Mouse (Mus musculus) gastrocnemius, postnatal 25 days (tissue): ENCODE results near the gene Mfsd5. TPM values are rescaled to one million over a fixed set of nuclear protein-coding genes. Genes with fewer than 3 reads are reported as not detected.

Experiments used
- DNase-seq: peaks from one replicate; pipeline ENCODE4 v3.0.0; 2022
- total RNA-seq, 2 experiments: library from RNA; stranded (reverse); gene quantifications; 1 replicate in 1 of 2; 2 replicates in 1 of 2; pipeline ENCODE4 v1.2.3; 2021

The Mfsd5 gene
- total RNA-seq, 2 experiments from 2014 or later = 12.1 to 14.1 TPM

DNA sequence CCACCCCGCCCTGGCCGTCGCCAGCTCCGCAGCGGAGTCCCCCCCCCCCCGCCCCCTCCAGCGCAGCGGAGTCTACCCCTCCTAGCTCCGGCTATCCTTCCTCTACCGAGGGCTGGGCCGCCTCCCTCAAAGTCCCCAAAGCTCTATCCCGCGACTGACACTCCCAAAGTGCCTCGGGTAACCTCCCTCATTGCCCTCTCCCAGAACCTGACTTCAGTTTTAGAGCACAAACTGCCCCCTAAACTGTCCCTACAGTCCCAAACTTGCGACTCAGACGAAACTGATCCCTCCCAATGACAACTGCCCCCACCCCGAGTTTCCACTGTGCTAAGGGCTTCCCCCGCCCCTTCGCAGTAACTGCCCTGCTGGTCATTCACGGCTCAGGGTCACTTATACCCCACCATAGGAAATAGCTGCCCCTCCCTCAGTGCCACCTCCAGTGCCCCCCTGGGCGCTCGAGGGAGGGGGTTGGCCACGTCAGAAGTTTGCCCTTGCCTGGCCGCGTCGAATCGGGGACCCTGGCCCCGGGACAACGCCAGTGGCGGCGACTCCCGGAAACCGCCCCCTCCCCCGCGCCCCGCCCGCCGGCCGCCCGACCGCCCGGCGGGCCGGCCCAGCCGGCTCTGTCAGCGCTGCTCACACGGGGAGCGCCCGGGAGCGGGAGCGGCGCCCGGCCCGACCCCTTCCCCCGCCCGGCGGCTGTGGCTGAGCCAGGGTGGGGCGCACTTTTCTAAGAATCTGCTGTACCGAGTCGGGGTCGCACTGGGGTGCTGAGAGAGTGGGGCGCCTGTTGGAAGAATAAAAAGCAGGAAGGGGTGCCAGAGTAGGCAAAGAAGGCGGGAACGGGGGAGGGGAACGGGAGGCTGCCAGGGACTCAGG is 31.8 kb upstream of the Mfsd5 start:
- DNase-seq = peak; percentile 83

DNA sequence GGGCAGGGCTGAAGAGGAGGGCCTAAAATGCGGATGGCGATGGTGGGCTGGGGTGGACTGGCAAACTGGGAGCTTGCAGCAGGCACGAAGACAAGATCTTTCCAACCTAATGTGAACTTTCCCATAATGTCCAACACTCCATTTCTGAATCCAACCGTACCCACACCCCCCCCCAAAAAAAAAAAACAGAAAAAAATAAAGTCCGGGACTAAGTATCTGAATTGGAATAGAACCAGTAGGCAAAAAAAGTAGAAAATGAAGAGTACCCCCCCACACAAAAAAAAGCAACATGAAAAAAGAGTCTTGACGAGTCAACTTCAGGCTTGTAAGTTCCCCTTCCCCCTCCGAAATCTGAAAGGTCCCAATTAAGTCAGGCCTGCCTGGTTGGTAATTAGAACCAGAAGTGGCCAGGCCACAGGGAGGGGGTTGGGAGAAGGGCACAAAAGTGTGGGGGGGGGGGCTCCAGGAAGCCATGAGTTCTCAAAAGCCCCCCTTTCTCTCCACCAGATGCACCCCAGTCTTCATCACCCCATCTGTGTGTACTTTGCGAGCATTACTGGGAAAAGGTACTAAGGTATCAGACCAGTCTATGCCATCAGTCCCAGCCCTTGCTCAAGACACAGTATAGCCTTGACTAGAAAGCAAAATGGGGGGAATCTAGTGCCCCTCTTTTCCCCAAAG is 31.0 kb upstream of the Mfsd5 start:
- DNase-seq = no peak

DNA sequence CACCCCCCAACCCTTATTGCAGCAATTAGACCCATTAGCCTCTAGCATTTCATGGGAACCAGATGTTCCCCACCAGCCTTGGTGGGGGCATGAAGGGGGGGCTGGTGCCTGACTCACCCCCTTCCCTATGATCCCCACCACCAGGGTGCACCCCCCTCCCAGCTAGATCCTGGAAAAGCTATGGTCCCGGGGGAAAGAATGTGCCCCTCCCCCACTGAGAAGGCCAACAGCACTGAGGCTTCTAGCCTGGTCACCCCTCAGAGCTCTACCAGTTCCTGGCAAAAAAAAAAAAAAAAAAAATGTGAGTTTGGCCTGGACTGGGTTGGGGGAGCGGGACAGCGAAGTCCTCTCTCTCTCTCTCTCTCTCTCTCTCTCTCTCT is 30.5 kb upstream of the Mfsd5 start:
- DNase-seq = no peak

DNA sequence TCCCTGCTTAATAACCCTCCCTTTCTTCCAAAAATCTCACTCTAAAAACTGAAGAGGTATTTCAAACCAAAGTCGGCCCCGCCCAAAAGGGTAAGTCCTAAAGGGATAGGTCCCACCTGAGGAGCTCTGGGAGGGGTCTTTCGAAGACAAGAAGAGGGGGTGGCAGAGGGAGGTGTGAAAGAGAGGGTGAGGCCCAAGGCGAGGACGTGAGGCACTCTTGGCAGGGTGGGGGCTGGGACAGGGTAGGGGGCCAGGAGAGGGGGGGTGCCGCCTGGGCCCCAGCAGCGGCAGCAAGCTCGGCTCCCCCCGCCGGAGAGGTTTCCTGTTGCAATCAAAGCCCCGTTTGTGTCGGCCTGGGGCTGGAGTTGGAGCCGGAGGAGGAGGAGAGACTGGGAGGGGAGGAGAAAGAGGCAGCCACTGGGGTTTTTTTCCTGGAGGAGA is 30.0 kb upstream of the Mfsd5 start:
- DNase-seq = no peak

DNA sequence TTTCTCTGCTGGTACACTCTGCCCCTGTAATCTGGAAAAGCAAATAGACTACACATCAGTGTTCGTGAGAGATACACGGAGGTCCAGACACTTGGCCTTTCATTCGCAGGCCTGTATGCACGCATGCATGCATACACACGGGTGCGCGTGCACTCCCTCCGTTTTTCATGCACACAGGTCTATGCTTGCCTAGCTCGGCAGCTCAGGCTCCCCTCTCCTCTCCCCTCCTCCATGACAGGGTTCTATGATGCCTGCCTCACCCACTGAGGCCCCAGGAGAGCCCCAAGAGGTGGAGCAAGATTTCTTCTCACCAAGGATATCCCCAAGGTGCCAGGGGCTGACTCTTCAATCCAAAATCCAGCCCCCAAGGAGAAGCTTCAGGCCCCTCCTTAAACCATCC is 29.3 kb upstream of the Mfsd5 start:
- DNase-seq = no peak

DNA sequence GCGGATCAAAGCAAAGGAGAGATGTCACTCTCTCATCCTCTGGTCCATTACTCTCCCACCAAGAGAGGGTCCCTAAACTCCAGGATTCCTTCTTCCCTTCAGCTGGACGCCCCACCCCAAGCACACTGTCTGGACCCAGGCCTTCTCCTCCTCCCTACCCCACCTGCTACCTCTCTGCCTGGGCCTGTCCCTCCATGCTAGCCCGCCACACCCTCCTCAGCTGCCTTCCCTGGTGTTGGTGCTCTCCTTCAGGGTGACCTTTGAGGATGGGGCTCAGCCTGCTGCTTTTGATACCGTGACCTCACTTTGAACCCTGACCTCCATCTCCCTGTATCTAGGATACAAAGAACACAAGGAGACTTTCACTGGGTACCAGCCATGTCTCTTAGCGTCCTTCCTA is 28.7 kb upstream of the Mfsd5 start:
- no peak for DNase-seq

DNA sequence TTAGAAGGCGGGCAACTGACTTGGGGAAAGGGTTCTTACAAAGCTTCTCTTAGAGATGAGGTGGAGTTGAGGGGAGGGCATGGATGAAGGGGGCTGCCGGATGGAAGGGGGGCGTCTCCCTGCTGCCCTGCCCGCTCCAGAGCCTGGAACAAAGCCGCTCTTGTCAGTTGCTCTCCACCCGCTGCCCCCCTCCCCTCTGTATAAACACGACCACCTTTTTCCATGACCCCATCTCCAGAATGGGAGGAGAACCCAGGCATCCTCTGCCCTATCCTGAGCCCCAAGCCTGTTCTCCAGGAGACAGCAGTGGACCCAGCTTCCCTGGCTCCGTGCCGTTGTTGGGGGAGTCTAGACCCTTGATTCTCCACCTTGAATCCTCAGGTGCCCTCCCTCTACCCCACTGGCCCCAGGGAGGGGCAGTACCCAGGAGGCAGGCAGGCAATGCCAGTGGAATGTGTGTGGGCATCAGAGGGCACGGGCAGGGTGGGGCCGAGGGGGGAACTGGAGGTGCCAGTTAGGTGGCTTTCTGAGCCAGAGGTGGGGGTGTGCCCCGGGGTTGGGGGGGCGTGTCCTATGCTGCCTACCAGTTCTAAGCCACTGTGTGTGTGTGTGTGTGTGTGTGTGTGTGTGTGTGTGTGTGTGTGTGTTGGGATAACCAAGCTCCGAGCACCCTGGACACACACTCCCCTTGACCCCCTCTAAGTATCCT is 23.6 kb upstream of the Mfsd5 start:
- DNase-seq = no peak

DNA sequence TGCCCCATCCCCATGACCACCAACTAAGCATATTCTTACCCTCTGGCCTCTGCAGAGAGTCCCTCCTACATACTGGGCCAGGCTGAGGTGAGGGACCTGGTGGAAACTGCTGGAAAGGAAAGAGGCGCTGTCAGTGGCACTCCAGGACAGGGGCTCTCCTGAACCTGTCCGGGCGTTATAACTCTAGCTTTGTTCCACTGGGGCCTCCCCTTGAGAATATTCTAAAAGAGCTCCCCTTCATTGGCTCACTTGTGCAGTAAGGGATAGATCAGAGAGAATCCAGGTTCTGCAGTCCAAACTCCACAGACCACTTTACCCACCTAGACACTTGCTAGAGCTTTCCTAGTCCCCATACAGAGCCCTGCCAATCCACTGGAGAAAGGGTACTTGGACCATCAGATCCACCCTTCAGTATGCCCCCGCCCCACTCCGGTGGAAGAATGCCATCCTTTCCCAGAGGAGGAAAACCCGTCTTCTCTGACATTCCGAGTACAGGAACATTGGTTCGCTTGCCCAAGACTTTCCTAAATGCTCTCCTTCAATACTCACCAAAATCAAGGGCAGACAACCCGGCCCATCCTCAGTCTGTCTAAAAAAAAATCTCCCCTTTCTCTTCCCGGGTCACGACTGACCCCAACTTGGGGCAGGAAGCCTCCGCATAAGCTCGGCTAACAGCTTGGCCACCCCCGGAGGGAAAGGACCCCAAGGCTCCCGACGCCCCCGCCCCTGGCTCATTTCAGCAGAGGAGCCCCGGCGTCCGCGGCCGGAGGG is 22.6 kb upstream of the Mfsd5 start:
- no peak for DNase-seq

DNA sequence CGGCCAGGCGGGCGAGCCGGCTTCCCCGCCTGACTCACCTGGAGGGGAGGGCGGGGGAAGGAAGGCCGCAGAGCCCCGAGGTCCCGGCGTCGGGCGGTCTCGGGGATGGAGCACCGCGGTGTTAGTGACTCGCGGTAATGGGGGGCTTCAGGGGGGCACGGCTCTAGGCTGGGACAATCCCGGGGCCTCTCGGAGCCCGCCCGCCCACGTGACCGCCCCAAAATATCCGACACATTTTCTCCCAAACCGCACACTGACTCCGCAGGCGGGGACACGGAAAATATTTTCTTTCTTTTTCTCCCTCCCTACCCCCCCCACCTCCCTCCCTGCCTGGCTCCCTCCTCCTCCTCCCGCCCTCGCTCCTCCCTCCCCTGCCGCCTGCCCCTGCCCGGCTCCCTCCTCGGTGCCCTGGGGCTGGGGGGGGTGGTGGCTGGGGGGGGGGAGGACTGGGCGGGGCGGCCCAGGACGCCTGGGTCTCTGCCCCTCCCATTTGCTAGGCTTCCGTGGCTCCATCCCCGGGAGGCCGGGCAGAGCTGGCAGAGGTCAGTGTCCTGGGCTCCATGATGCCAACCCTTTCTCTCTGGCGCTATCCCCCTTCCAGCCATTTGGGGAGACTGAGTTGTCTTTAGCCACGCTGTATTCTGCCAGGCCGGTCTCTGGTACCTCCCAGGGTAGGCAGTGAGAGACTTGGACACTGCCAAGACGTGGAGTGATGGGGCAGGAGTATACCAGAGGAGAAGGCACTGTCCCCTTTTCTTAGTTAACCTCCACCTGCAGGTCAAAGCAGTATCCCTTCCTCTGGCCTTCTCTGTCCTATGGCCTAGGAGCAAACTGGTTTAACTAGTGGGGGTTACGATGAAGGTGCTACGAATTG is 21.8 kb upstream of the Mfsd5 start, which contains the start of gene Rarg:
TSS of gene Rarg (minus strand) at position 316 of the 874 bp plus-strand sequence.
- peak; percentile 68 for DNase-seq

DNA sequence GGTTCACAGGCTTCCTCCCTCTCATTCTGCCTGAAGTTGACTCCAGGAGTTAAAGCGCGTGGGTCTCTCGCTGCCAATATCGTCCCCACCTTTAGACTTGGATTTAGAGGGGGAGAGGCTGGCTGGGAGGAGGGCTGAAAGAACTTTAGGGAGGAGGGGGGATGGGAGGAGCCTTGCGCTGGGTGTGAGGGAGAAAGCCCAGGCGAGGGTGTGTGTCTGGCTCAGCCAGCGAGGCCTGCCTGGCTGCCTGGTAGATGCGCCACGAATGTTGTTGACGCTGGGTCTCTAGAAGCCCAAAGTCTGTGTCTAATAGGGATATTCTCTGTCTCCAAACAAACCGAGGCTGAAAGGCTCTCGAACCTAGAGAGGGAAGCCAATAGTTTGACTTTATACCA is 21.2 kb upstream of the Mfsd5 start:
- peak; percentile 71 for DNase-seq

DNA sequence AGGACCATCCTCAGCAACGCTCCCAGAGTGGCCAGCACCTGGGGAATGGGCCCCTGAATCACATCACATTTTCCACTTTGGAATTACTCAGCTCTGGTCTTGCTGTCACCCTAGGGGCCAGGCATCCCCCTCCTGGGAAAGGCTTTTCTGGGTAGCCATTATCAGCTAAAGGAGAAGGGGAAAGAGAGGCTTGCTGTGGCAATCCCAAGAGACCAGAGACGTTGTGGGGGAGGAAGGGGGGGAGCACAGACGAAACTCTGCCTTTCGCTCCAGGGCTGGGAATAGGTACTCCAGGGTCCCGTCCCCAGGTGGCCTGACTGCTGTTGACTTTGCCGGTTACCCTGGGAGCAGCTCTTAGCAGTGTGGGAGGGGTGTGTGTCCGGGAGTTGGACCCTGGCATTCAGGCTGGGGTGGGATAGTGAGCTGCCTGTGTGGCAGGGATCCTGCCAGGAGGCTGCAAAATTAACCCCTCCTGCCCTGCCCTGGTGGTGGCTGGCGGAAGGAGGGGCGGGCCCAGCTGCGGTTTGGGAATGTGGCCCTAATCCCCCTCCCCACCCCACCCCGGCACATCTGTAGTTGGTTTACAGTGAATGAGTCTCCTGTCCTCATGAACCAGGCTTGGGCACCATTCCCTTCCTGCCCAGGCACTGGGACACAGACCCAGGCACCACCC is 20.5 kb upstream of the Mfsd5 start:
- no peak for DNase-seq

DNA sequence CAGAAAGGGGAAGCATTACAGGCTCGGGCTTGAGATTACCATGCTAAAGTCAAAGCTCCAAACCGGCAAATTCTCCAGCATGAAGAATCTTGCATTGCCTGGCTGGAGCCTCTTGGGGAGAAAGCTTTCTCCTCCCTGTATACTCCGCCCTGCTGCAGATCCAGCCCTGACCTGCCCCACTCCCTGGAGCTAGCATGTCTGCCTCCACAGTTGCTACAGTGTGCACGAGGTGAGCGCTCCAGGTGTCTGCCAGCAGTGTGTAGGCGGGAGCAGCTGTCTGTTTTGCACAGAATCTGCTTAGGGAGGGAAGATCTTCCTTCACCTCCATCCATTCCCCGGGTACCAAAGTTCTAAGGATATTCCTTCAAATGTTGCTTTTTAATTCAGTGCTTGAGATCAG is 16.7 kb upstream of the Mfsd5 start:
- no peak for DNase-seq

DNA sequence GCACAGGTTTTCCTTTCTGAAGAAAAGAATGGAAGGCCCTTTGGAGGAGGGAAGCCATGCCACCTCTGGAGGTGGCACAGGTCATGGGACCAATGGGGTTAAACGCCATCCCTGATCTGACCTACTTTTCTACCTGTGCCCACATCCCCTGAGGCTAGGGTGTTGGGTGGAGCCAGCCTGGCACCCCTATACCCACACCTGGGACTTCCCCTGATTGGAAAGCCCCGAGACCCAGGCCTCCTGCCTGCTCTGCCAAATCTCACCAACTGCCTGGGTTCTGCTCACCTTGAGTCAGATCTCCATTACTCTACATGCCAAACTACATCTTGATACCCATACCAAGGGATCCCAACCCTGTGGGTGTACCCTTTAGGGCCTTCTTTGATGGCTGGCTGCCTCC is 16.2 kb upstream of the Mfsd5 start:
- DNase-seq = no peak

DNA sequence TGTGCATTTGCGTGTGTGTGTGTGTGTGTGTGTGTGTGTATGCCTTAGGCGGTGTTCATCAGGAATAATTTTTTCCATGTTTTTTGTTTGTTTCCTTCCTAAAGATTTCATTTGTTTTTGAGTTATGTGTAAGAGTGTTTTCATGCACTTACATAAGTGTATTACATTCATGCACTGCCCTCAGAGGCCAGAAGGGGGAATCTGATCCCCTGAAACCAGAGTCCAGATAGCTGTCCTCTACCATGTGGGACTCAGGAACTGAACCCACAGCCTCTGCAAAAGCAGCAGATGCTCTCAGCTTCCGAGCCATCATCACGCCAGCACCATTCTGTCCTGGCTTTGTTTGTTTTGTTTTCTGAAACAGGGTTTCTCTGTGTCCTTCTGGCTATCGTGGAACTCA is 13.7 kb upstream of the Mfsd5 start:
- DNase-seq = no peak

DNA sequence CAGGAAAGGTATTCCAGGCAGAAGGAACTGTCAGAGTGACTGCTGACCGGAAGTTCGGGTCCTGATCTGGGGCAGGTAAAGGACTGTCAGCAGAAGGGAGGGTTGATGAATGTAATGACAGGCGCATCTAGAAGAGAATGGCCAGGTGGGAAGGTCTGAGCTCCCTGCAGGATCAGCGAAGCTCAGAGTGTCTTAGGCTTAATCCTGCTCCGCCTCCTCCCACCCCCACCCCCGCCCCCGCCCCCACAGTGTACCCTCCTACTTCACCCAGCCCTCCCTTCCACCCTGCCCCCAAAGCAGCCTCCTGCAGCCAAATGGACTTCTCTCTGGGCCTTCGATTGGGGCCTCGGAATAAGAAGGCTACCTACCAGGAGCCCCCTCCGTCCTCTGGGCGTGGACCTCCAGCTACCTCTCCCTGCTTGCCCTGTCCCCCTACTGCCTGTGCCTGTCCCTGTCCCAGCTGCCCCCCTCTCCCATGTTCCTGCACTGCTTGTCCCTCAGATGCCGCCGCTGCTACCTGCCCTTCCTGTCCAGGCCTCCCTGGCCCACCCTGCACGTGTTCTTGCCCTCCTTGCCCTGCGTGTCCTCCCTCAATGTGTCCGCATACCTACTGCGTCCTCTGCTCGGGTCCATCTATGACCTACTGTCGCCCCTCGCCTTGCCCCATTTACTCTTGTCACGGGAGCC is 8.8 kb upstream of the Mfsd5 start, which contains the start of gene Gm9918:
TSS of gene Gm9918 (plus strand) at position 290 of the 687 bp plus-strand sequence.
- no peak for DNase-seq

DNA sequence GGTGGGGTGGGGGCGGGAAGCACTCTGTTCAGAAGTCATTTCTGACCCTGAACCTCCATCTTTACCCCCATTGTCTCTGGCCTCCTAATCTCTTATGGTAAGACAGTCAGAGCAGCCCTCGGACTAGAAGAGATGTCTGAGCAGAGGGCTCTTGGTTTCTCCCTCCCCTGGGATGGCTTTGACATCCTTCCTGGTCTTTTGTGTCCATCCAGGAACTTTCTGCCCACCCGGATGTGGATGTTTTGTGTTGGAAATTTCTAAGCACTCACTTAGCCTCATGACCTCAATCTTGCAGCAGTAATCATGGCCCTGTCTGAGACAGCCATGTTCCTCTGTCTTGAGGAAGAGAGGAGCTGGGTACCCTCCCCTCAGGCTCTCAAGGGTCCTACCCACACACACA is 7.8 kb upstream of the Mfsd5 start:
- DNase-seq = no peak

DNA sequence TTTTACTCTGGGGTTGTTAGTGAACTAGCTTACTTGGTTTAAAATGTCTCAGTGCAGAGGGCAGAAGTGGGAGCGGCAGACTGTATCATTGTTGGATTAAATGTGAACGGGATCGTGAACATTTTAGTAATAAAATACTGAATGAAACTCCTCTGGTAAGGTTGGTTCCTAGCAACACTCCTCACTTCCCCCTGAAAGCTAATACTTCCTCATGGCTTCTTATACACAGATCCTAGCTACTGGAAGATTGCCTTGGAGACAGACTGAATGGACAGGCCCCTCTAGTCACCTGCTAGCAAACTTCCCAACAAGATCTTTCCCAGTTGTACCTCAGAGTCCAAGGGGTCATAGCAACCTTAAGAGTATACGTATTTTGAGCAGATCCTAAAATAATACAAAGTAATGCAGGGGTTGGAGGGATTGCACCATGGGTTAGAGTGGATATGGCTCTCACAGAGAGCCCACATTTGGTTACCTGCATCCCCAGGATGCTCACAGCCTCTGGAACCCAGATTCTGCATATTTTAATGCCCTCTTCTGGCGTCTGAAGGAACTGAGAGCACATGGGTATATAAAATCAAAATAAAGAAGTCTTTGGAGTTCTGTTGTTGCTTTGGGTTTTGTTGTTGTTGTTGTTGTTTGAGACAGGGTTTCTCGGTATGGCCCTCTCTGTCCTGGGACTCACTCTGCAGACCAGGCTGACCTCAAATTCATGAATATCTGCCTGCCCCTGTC is 5.1 kb upstream of the Mfsd5 start:
- no peak for DNase-seq

DNA sequence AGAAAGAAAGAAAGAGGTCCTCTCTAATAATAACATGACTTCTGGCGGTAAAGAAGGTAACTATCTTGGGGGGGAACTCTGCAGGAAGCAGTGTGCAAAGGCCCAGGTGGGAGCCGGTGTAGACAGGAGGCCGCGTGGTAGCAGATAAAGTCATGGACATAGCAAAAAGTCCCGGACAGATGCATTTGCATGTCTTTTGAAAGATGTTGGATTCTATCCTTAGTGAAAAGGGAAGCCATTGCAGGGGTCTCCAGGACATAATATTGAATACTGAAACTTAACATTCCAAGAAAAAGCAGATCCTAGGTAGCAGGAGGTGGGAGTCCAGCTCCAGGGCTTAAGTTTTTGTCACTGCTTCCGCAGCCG is 545 bp upstream of the Mfsd5 start:
- DNase-seq = no peak
